Mouse (Mus musculus) forelimb bud, embryonic 11.5 days (tissue): ENCODE measurements around the gene Ets1.

ENCODE experiments used
- DNase-seq: peaks from one replicate; pipeline ENCODE4 v3.0.0-alpha.2; 2012; ENCODE audit warnings: low read depth, low spot score

Ets1 gene

DNA sequence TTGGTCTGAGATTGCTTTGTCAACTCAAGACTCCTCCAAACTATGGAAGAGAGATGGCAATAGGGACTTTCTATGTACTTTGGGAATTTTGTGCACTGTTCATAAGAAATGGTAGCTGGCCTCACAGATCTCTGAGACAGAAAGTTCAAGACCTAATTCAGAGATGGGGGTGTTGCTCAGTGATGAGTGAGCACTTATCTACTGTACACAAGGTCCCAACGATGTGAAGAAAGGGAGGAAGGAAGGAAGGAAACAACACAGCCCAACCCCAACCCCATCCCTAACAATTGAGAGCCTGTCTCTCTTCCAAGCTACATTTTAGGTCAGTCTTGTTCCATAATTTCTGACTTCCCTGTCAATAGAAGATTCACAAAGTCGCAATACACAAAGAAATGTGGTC is 125.3 kb downstream of the Ets1 start:
- DNase-seq, result no peak

DNA sequence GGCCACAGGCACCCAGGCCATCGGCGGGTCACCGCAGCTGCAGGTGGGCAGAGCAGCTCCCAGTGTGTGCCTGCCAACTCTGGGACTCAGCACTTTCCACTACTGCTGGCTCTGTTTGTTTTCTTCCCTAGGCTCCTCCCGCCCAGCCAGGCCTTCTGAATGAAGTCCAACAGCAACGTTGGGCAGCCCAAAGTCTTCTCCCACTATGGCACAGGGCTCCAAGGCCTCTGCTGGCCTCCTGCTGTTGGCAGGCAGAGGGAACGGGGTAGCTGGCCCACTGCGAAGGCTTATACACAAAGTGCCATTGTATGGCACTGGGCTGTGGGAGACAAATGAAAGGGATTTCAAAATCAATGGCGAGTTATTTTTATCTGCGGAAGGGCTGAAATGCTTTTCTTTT is 128.4 kb downstream of the Ets1 start:
- no peak for DNase-seq

DNA sequence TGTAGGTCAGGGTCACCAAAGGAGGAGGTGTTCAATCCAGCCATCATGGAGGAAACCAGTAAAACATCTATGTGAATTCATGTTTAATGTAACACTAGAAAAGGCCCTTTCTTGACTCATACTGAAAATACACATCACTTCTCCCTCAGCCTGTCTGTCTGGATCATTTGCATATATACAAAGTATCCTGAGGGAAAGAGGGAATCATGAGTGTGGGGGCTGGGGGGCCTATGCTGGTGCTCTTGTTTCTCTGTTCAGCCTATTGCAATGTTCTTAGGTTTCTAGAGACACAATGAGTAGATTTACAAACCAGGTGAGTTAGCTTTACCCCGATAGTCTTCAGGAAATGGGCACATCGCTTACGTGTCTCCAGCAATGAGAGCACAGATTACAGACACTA is 129.1 kb downstream of the Ets1 start:
- no peak for DNase-seq

DNA sequence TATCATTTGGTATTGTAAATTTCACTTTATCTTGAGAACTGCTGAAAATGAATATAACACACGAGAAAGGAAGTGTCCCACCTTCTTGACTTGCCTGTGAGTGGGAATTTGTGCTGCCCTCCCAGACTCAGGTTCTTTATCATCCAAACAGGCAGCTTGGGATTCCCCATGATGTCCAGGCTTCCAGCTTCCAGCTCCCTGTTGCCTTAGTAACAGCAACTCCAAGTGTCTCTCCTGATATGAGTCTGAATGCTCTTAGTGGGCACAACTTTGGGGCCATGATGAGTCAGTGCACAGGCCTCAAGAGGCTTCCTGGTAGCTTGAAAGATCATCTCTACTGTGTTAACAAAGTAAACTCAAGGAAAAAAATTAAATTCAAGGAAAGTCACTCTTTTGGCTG is 142.8 kb downstream of the Ets1 start:
- no peak for DNase-seq

DNA sequence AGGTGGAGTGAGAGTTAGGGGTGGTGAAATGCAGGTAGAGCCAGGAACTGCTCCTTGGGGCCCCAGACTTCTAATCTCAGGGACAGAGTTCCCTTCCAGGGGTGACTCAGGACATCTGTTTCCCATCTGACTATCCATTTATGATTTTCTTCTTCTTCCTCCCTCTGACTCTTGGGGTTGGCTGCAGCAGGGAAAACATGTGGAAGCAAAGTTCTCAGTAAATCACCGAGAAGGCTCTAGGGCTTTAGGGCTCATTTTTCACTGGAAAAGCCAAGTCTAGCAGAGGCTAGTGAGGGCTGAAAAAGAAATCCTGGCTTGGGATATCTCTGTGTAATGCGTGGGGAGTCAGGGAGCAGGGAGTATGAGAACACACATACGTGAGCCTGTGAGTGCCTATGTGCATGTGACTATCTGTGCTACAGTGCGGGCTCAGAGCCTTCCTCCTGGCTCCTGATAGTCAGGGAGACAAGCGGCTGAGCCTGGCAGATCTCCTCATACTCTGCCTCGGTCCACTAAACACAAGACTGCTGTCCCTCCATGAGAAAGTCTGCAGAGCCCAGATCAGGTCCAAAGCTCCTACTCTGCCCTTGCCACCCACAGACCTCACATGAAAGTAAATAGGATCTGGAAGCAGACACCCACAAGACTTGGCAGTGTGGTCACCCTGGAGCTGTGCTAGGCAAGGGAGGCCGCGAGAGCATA is 146.5 kb downstream of the Ets1 start:
- DNase-seq, result no peak

DNA sequence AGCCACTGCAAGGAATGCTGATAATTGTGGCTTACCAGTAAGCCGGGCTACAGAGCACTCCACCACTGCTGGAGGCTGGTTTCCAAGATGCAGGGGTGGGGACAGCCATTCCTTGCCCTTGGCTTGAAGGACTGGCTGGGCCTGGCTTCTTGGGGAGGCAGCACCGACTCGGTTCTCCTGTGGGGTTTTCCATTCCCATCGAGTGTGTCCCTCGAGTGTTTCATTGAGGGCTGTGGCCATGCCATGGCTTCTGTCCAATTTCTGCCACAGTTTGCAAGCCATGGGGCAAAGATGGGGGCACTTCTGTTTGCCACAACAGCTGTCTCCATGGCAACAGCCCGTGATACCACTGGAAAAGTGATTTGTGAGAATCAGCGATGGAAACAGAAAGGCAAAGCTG is 151.1 kb downstream of the Ets1 start:
- peak; percentile 46 for DNase-seq

DNA sequence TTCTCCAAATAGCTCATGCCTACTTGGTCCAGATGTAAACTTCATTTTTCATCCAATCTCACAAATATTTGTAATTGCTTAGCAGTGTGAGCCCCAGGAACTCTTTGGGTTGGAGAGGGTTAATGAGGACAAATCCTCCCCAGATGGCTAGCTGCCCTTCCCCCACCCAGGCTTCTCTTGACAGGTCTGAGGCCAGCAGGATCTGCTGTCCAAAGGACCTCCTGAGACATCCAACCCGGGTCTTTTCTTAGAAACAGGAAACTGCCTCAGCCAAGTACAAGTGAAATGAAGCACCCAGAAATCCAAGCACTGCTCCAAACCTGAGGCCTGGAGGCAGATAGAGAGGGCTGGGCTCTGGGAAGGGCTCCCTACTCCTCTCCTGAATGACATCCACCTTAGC is 151.6 kb downstream of the Ets1 start:
- no peak for DNase-seq

DNA sequence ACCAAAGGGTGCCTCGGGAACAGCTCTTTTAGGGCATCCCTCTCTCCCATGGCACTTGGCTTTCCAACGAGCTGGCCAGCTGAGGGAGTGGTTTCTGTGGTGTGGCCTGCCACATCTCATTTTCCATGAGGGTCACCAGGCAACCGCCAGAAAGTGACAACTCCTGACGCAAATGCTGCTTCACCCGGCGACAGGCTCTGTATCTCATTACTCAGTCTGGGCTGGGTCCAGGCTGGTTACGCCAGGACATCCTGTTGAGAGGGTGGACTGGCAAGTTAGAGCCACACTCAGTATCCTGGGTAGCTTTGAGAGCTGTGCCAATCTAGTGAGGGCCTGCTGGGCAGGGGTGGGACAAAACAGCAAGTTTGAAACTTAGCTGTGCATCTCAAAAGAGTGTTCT is 153.3 kb downstream of the Ets1 start:
- peak; percentile 12 for DNase-seq

DNA sequence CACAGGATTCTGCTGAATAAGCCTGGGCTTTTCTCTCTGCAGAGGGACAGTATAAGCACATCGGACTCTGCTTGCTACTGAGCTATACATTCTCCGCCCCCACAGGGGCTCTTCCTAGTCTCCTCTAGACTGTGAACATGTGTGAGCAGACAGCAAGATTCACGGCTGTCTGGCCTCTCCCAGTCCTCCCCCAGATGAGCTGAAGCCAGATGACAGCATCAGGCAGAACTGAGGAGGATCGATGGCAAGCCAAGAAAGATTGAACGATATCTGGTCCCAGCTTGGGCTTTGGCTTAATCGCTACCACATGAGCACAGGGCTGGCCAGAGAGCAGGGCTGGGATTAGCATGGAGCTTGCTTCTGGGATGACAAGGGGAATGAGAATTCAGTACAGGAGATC is 155.7 kb downstream of the Ets1 start:
- DNase-seq, result peak; percentile 14

DNA sequence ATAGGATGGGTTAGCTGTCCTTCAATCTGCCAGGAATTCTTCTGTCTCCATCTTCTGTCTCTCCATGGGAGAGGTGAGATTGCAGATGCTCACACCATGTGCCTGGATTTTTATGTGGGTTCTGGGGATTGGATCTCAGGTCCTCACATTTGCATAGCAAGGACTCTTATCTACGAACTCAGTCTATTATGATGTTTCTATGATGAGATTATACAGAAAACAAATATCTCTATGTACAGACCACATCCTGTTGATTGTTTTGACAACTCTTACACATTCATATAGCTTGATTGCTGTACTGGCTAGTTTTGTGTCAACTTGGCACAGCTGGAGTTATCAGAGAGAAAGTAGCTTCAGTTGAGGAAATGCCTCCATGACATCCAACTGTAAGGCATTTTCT is 162.2 kb downstream of the Ets1 start:
- DNase-seq, result no peak

DNA sequence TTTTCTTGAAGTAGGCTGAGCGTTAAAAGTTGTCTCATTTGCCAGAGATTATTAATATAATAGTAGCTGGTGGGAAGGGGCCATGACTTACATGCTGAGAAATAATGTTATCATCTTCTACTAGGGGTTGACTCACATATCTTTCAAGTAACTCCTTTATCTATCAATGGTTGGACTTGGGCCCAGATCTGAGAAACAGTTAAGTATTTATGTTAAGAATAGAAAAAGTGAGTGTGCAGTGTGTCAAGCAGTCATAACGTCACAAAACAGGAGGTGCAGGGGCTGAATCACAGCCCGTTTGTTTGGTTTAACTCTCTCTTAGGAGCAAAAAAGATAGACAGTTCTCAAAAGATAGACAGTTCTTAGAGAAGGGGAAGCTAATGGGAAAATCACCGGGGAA is 170.1 kb downstream of the Ets1 start:
- no peak for DNase-seq
